Mouse (Mus musculus) frontal cortex, adult 2 months (tissue): ENCODE measurements around the gene Gpc5. TPM values are rescaled to one million over a fixed set of nuclear protein-coding genes. Genes with fewer than 3 reads are reported as not detected.
A peak's percentile ranks its signal among the peaks of the same experiment; 100 is the strongest.

Experiments
- DNase-seq, 2 experiments: peaks; one replicate each; pipeline ENCODE4 v3.0.0; 2022; ENCODE audit warnings: low spot score in 1 of 2; ENCODE audit errors: extremely low spot score in 1 of 2
- polyA plus RNA-seq: library from polyadenylated mRNA; depleted of rRNA; stranded (reverse); fragments of >200 nt; gene quantifications from 2 replicates; pipeline ENCODE4 v1.2.3, GENCODE M21; 2012

Gpc5 gene
- polyA plus RNA-seq, 1 experiment = 41.0 TPM

DNA sequence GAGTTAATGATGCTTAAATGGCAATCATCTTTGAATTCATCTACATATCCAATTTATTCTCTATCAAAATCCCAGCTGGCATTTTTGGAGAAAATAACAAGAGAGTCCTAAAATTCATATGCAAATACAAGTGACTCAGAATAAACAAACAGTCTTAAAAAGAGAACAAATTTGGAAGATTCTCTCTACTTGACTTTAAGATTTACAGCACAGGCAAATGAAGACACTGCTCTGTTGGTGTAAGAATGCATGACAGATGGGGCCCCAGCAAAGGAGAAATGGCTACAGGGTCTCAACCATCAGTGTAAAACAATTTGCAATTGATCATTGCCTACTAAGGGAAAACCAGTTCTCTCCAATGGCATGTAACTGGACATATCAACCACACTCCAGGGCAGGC, 1451.7 kb downstream of the Gpc5 start:
- no peak for DNase-seq

DNA sequence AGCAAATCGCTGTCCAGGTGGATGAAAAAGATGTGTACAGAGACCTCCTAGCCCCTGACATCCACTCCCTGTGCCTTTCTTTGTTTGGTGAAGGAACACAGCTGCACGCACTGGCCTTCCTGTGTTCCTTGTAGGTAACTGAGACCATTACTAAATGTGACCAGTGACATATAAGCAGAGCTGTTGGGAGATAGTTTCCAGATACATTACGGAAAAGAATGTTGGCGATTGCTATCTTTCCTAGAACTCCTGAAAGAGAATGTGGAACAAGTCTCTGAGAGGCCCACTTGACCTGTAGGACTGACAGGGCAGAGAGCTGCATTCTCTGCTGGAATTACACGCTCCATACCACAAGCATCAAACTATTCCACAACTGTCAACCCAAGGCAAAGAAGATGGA, 1459.4 kb downstream of the Gpc5 start:
- no peak for DNase-seq

DNA sequence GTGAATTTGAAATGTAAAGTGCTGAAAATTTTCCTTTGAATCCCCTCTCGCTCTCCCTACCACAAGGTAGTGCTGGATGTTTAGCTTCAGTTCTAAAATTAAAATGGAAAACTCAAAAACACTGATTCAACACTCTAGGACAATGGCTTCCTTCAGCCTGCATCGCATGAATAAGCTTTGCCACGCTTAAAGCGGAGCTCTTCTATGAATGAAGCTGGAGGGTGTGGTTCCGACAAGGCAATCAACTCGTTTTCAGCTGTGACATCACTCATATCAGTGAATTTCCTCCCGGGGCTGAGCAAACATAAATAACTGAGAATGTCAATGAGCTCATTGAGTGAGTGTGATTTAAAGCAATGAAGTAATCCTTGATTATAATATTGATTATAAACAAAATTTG, 1461.3 kb downstream of the Gpc5 start:
- DNase-seq = no peak

DNA sequence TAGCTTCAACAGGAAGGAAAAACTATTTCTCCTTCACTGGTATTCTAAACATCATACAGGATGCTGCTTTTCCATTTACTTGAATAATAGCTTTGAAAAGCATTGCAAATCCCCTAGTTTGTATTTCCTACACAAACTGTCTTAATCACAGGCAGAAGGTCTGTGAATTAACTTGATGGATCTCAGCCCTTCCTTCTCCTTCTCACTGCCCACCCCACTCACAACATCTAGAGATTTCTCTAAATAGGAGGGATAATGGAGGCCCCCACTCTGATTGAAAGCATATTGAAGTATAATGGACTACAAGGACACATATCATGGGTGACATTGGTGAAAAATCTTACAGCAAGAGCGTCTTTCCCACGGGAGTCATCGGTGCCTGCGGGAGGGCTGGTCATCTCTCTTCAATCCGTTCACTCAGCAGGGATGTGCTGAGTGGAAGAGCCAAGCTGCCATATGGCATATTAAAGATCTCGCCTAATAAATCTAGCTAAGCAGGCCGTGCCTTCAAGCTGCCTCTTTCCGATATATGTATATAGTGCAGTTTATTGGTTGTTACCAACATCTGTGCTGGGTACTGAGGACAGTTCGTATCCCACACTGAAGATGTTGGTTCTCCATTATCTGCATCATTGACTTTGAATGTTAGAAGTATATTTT, 1466.3 kb downstream of the Gpc5 start:
- DNase-seq = no peak

DNA sequence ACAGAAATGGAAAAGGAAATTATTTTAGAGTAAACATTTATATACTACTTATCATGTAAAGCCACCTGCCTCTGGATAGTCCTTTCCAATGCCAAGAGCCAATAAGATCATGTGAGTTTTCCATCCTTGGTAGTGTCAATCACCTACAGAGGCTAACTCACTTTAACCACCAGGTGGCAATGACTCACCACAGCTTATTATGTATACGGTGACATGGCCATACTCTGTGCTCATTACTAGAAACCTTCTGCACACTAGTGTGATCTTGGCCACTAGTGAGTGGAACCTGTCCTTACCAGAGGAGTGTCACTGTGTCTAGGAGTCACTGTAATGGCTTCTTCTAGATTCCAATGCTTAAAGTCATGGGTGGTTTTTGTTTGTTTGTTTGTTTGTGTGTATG, 1468.0 kb downstream of the Gpc5 start:
- peak in 1 of 2 experiments; percentile 23 for DNase-seq
